Mouse (Mus musculus): ENCODE results near the gene Serp2.
"Not testable (repeated sequence)": the region's sequence is repeated elsewhere in the genome, so short reads cannot be mapped to it uniquely, and the experiment has no call there.

Serp2 gene

DNA sequence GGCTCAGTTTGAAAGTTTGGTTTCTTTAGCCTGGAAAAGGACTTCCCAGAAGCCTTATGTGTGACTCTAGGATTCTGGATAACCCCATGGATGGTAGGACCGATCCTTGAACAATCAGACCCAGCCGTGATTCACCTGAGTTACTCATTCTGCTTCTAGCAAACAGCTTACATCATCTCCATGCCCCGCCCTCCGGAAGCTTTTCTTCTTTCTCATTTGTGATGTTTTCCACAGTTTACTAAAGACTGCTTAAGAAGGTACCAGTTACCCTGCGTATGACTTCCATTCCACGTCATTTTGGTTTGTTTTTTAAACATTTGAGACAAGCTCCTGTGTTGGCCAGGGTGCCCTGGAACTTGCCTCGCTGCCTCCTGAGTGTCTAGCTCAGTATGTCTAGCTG, 13.6 kb upstream of the Serp2 start:
- in situ Hi-C loops (cut with MboI, MseI) = no loop called here

DNA sequence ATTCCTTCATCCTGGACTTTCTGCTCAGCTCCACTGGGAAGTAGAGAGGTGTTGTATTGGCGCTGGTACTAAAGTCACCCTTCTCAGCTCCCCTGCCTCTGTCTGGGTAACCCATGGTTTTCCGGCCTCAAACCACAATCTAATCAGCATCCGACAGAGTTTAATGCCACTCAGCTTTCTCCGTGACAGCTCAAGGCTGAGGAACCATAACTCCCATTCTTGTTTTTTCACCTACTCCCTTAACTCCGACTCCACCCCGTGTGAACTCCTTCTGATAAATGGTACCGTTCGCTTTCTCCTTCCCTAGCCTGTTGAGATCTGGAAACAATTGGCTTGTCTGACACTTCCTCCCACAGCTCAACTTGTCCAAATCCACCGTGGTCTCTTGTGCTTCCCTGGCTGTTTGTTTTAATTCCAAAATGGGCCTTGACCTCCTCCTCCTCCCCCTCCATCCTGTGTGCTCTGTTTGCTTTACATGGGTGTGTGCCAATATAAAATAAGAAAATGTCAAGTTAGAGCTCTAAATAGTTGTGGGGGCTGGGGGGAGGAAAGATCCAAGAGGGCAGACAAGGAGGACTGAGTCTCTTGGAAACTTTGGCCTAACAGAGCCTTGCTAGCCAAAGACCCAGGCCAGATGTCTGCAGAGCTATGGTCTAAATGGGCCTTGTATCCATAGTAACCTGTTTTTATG, 12.7 kb upstream of the Serp2 start:
- in situ Hi-C loops (cut with MboI, MseI) = no loop called here

DNA sequence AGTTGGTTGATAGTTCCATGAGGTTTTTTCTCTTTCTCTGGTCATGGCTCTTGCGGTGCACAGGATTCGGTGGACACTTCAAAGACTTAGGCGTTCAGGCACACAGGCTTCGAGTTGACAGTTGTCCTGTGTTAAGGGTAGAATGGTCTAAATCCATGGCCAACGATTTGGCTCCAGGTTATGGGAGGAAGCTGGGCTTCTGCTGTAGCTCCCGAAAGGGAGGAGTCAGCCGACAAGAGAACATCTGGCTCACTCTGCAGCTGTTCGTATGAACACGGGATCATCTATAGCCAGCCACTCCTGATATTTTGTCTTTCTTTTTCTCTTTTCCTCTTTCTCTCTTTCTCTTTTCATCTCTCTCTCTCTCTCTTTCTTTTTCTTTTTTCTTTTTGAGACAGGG, 11.9 kb upstream of the Serp2 start:
- in situ Hi-C loops (cut with MboI, MseI) = no loop called here

DNA sequence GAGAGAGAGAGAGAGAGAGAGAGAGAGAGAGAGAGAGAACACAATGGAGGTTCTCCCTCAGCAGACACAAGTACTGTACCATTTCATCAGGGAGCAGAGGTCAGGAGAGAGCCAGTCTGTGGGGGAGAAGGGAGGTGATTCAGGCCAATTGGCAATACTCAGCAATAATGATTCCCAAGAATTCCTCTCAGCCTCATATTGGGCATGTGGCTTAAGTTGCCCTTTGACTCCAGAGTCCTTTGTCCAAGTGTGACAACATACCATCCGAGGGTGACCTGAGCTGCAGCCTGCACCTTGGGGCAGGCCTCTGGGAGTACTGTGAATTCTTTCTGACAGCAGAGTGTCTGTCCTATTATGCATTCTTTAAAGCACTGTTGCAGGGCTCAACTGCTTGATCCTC, 10.6 kb upstream of the Serp2 start:
- in situ Hi-C loops (cut with MboI, MseI) = no loop called here

DNA sequence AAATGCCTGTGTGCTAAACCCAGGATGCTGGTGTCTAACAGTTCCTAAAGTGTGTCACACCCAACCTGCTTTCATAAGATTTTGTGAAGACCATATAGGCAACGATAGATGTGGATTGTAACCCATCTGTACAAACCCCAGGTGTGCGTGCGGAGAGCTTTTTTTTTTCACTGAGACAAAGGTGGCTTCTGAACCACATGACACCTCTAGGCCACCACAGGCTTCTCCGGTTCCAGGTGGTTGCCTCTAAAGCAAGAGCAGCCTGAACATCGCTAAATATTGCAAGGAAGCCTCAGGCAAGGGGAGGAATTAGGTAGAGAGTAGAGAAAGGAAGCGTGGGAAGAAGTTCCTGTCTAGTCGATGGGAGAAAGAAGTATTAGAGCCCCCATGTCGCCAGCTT, 10.0 kb upstream of the Serp2 start:
- in situ Hi-C loops (cut with MboI, MseI) = no loop called here

DNA sequence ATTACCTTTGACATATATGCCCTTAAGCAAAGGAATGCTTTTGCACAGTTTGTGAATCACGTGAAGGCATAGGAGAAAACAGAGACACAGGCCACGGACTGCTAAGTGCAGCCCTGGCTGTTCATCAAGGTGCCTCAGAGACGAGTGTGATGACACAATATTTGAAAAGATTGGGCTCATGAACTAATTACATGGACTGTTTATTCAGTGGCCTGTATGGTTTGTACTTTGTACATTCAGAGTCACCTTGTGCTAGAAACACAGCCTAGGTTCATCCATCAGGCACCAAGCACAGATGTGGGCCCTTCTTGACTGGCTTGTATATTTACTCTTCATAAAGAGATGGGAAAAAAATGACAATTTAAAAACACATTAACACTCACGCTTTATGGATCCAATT, 9.5 kb upstream of the Serp2 start:
- in situ Hi-C loops (cut with MboI, MseI) = no loop called here

DNA sequence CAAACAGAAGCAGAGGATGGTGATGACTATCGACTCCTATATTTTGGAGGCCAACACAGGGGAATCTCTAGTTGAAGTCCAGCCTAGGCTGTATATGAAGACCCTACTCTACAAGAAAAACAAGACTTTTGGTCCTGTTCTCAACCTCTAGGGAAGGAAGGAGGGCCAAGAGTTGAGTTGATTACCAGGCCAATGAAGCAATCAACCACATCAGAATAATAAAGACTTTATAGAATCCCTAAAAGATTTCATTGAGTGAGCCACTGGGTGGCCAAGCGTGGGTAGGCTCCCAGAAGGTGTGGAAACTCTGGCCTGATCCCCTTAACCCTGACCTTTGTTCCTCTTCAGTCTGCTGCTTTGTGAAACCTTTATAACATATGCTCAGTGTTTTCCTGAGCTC, 2.5 kb upstream of the Serp2 start:
- in situ Hi-C loops (cut with MboI, MseI) = no loop called here

DNA sequence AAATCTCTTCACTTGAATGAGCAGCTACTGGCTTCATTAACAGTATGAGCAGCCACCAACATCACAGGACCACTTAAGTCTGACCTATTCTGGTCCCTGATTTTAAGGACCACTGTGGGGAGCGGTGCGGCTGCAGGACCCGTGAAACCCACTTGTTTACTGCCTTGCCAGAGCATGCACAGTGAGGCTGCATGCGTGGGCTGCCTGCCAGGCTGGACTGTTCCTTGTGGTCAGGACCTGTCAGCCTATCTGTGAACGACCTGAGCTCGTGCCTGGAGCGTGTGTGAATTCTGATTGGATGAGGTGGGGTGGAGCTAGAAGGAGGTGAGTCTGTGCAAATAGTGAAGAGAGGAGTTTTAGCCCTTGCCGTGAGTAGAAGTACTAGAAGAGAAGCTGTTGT, 1.5 kb upstream of the Serp2 start:
- in situ Hi-C loops (cut with MboI, MseI) = not testable (repeated sequence)

DNA sequence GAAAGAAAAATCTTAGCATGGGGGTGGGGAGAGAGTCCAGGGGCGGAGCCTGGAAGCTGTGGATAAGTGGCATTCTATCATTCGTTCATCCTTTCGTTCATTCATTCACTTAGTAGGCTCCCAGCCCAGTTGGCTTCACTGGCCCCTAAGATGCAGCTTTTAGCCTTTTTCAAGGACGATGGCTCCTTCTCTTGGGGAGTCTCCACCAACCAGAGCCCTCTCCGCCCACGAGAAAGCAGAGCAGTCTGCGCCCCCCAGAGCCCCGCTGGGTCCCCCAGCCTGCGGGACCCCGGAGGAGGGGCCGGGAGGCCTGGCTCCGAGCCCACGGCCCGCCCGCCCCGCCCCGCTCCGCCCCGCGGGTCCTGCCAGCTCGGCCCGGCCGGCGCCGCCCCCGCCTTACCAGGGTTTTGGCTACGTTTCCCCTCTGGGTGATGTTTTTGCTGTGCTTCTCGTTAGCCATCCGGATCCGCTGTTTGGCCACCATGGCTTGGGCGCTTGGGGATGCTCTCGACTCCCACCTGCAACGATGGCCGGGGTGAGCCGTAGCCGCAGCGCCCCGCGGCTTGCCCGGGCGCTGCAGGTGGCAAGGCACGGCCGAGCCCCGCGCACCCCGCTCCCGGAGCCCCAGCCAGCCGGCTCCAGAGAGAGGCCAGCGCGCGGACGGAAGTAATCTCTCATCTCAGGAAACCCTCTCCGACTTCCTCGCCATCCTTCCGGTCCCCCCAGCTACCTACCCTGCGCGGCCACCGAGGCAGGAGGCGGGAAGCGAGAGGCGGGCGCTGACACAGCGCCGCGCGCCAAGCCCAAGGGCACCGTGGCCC, 448 bp downstream of the Serp2 start:
- in situ Hi-C loops (cut with MboI, MseI) = no loop called here

DNA sequence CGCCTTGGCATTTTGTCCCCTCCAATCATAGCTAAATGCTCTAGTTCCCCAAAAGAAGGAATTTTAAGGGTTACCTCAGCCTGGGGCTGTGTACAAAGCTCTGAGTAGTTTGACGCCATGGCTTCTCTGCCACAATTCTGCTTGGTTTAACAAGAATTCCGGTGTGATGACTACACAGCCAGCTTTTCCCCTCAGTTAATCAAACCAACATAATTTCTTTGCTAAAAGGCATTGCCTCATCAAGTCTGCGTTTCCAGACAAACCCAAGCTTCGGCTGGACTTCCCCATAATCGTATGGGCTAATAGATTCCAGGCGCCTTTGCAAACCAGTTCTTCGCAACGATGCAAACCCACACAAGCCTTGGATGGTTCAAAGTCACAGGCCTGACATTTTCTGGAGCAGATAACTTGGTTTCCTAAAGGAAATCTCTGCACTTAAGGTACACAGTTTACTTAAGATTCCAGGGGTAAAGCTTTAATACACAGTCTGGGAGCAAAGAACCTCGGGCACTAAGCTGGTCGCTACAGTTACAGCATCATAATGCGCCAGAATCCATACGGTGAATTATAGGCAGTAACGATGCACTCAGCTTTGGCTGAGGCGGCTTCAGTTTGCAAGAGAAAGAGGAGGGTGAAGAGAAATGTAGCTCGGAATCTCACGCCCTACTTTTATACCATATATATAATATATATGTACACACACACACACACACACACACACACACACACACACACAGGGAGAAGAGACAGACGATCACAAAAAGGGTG, 1.2 kb downstream of the Serp2 start:
- in situ Hi-C loops (cut with MboI, MseI) = no loop called here

- in situ Hi-C loops (cut with MboI, MseI) = no loop called here
These were observed 12.6 kb downstream of the Serp2 start for GRCm38 (mm10) chr14:76544136-76544535.

- in situ Hi-C loops (cut with MboI, MseI) = no loop called here
These were observed 15.3 kb downstream of the Serp2 start for GRCm38 (mm10) chr14:76541341-76541740.

- in situ Hi-C loops (cut with MboI, MseI) = no loop called here
These were observed 16.6 kb downstream of the Serp2 start for GRCm38 (mm10) chr14:76540005-76540670.

- in situ Hi-C loops (cut with MboI, MseI) = loop anchor here in 1 of 2 experiments (10.0 kb wide), 1 partner anchor 828 kb away; no protein-coding TSS in a partner anchor
These were observed 19.8 kb downstream of the Serp2 start for GRCm38 (mm10) chr14:76536921-76537320.

GRCm38 (mm10) chr14:76535096-76535495, 21.6 kb downstream of the Serp2 start:
- in situ Hi-C loops (cut with MboI, MseI) = loop anchor here in 1 of 2 experiments (10.0 kb wide), 1 partner anchor 830 kb away; no protein-coding TSS in a partner anchor

DNA sequence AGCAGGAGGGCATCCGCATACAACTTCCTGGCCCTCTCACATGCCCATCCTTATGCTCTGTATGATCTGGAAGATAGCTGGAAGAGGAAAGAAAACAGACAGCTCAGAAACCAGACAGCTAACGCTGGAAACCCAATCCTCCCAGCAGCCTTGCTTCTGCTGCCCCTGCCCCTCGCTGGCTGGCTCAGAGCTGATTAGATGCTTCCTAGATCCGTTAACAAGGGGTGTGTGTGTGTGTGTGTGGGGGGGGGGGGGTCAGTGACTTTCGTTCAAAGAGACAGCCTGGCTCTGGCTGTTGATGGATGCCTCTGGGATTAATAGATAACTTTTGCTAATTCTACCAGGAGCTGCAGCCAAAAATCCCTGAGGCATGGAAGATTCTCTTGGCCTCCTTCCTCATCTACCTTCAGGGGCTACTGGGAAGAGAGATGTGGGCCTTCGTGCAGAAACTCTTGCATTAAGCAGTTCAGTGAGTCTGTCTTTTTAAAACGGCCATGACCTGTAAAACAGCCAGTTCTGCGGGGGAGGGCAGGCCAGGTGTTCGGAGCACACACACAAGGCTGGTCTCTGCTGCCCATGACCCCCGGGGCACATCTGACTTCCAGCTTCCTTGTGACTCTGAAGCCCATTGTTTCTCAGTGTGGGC, 23.4 kb downstream of the Serp2 start:
- in situ Hi-C loops (cut with MboI, MseI) = loop anchor here in 1 of 2 experiments (10.0 kb wide), 1 partner anchor 832 kb away; no protein-coding TSS in a partner anchor

DNA sequence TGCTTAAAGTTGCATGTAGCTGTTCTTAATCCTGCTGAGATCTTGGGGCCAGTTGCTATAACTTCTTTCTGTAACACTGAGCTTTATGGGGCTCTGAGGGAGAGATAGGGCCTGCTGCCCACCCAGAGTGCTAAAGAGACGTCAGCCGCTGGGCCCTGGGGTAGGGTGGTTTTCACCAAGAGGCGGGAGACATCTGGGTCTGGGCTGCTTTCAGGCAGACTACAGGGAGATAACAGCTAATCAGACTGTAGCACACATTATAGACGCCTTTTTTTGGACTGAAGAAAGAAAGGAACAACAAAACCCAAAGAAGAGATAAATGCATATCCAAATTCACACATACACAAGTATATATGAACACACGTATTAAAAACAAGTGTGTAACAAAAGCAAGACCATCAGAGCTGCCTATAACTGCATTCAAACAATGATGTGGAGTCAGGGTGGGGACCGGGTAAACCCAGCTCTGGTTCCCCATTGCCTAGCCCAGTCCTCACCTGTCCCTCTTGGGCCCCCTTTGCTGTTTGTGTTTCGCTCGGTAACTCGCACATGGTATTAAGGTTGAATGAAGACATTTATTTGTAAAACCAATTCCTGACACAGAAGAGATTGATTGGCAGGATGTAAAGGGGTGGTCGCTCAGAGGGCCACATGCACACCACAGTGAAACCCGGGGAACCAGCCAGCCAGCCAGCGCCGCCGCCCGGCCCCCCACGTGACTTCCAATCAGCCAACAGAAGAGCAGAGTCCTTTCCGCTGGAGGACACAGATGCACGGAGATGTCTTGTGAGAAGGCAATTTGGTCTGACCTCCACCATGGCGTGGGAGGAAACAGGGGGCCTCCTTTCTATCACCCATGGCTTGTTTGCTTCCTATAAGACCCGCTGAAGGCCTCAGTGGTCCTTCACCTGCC, 24.2 kb downstream of the Serp2 start:
- in situ Hi-C loops (cut with MboI, MseI) = loop anchor here in 1 of 2 experiments (10.0 kb wide), 1 partner anchor 832 kb away; no protein-coding TSS in a partner anchor

DNA sequence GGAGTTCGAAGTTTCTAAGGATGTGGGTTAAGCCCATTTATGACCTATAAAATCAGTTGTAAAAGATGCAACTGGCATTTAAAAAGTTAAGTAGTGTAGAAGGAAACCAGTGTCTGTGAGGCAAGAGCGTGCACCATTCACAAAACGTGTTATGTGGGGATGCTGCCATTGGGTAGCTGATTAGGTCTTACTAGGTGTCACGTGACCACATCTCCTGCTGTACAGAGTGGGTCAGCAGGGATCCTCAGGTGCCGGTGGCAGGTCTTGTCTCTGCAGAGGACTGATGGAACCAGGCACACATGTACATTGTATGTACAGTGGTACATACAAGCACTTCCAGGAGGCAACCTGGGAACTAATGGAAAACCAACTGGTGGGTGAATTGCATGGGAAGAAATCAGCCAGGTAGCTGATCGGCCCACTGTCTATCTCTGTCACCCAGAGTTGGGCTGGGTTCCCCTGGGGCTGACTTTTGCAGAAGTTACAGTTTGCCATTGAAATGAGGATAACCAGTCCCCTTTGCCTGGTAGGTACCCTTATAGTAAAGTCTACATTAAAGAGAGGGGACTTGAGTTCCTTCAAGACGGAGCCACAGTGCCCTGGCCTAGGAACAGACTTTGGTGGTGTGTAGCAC, 25.5 kb downstream of the Serp2 start:
- in situ Hi-C loops (cut with MboI, MseI) = loop anchor here in 1 of 2 experiments (10.0 kb wide), 1 partner anchor 834 kb away; no protein-coding TSS in a partner anchor

- in situ Hi-C loops (cut with MboI, MseI) = no loop called here
These were observed 28.0 kb downstream of the Serp2 start for GRCm38 (mm10) chr14:76528641-76529040.
